Mouse (Mus musculus) forelimb bud, embryonic 11.5 days (tissue): ENCODE results near the gene Sept8.
"Not testable (repeated sequence)": the region's sequence is repeated elsewhere in the genome, so short reads cannot be mapped to it uniquely, and the experiment has no call there.

ENCODE experiments used
- DNase-seq: peaks from one replicate; pipeline ENCODE4 v3.0.0-alpha.2; 2012; ENCODE audit warnings: low read depth, low spot score

Sept8 gene

DNA sequence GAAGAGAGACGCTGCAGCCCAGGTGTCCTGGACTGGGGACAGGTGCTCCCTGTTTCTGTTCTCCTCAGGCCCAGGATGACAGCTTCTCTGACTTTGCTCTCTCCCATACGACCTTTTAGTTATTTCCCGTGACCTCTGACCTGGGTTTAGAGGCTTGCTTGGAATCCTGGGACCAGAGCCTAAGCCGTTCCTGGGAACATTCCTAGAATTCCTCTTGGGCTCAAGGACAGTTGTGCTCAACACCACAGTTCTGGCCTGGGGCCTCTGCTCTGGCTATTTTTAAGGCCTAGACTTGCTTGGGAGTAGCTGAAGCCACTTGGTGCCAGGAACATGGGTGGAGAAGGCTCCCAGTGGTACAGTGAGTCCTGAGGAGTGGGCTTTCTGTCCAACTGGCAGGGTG is 6.4 kb downstream of the Sept8 start:
- no peak for DNase-seq

DNA sequence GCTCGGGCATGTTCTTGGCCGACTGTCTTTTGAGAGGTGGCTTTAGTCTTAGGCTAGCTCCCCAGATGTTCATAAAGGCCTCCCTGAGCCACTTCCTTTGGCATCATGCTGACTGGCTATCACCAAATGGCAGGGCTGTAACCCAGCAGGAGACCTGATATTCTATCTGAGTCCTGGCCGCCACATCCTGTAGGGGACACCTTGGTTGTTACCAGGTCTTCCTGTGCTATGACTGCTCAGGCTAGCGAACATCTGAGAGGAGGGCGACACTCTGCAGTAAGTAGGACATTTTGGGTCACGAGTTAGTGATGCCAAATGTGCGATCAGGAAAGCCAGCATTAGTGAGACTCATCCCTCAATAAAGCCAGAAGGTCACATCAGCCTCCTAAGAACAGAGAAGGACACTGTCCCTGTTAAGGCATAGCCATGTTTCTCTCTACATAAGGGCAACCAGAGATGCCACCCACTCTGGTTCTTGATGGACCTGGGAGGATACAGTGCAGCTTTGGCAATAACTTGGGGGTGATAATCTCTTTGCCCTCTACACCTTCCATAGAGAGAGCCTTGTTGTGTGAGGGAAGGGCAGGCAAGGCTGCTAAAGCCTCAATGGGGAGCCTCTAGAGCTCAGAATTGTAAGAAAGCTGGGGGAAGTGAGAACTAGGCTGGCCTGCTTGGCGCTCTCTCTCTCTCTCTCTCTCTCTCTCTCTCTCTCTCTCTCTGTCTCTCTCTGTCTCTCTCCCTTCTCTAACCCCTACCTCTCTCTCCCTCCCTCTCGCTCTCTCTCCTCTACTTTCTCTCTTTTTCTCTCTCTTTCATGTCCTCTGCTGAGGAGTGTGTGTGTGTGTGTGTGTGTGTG is 9.6 kb downstream of the Sept8 start:
- DNase-seq = no peak

DNA sequence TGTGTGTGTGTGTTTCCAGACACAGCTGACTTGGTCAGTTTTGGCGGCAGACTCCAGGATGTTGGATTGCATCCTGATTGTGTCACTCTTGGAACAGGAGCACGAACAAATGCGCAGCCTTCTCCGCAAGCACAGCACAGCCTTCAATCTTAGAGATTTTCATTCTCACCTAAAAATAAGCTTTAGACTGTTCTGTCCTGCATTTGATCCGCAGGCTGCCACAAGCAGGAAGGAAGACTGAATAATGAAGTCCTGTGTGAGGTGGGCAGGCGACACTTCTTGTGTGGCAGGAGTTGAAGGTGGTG is 10.1 kb downstream of the Sept8 start:
- DNase-seq = no peak

DNA sequence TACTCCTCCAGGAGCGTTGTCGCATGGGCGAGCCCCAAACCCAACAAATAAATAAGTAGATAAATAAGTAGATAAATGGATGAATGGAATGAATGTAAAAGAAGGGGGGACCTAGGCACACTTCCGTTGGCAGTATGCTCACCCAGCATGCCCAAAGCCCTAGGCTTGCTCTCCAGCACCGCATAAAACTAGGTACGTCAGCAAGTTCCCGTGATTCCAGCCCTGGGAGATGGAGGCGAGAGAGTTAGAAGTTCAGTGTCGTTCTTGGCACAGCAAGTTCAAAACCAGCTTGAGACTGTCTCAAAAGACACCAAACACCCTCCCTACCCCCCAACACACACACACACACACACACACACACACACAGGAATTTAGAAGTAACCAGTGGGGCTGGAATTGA is 10.9 kb downstream of the Sept8 start:
- DNase-seq = no peak

DNA sequence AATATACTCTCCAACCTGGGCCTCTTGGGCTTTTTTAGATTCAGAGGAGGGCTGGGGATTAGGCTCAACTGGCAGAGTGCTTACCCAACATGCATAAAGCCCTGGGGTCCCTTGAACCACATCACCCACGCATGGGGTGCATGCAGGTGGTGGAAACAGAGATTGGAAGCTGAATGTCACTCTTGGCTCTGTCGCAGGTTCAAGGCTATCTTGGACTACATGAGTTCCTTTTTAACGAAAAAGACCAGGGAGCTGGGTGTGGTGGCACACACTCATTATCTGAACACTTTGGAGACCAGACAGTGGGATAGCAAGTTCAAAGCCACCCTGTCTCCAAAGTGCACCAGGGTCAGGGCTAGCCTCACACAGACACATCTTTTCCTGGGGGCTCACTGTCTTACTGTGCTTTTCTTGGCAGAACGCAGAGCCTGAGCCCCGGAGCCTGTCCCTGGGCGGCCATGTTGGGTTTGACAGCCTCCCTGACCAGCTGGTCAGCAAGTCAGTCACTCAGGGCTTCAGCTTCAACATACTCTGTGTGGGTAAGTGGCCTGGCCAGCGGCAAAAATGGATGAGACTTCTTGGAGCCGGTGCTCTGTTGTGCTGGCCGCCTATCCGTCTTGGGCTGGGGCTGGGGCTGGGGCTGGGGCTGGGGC is 12.6 kb downstream of the Sept8 start:
- no peak for DNase-seq

DNA sequence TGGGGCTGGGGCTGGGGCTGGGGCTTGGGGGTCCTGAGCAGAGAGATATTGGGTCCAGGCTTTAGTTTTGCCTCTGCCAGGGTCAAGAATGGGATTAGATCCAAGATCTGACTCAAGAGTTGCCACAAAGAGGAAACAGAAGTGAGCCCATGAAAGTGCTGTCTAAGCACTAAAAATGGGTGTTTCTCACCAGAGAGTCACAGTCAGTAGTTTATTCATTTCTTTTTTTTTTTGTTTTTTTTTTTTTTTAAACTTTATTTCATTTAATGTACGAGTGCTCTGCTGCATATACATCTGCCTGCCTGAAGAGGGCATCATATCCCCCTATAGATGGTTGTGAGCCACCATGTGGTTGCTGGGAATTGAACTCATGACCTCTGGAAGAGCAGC is 13.2 kb downstream of the Sept8 start:
- DNase-seq = no peak

DNA sequence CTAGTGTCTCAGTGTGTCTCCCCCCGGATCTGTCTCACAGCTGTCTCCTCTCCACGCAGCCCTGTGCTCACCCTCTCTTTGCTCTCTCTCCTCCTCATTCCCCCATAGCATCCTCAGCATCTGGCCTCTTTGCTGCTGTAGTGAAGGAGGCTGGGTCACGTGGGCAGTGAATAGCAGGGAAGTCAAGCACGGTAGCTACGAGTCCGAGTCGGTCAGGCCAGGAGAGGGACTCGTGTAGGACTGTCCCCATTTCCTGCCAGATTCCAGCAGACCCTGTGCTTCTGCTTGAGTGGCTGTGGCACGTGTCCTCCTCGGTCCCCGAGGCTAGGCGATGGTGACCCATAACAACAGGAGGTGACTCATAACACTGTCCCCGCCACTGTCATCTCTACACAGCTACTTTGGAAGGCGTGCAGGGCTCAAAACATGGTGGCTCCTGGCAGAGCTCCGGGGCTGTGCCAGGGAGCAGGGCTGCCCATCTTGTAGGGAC is 20.0 kb downstream of the Sept8 start:
- no peak for DNase-seq

DNA sequence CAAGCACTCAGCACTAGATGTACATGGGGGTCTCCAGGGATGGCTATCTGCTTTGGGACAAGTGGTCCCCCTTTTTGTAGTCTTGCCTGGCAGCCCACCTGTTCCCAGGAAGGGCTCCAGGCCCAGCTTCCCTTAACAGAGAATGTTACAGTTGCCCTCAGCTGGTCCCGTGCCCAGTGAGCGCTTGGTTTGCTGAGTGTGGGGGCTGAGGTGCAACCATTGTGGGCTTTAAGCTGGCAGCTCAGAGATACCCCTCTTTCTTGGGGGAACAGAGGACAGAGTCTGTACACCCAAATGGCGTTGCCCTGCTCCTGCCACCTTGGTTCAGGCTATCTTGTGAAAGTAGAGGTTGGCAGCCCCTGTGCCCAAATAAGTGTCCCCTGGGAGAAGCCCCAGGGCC is 21.3 kb downstream of the Sept8 start:
- no peak for DNase-seq

DNA sequence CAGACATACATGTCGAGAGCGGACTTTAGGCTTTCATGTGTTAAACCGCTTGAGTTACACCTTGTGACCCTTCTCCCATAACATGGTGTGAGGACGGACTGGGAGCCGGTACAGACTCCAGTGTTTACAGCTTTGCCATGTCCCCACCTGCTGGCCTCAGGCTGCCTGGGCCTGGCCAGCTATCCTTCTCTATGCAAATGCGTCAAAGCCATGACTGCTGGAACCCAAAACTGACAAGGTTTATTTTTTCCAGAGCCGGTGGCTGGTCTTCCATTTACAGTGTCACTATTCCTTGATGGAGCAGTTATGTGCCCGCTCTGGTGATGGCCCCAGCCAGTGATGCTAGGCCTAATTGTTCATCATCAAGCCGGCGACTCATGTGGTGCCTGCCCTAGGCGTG is 22.2 kb downstream of the Sept8 start:
- no peak for DNase-seq

DNA sequence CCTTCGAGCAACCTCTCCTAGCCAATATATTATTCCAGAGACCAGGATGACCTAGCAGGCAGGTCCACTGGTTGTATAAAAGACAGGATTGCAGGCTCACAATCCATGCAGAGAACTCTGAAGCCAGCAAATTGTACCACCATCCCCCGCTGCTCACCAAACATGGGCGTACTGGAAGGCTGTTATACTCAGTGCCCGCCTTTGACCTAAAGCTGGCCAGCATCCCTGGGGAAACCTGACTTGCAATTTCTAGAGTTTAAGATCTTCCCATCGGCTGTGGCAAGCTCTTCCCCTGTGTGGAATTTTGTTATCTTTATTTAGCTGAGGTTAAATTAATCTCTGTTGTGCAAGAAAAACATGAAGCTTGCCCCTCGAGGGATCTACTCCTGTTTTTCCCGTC is 24.0 kb downstream of the Sept8 start:
- DNase-seq = no peak

DNA sequence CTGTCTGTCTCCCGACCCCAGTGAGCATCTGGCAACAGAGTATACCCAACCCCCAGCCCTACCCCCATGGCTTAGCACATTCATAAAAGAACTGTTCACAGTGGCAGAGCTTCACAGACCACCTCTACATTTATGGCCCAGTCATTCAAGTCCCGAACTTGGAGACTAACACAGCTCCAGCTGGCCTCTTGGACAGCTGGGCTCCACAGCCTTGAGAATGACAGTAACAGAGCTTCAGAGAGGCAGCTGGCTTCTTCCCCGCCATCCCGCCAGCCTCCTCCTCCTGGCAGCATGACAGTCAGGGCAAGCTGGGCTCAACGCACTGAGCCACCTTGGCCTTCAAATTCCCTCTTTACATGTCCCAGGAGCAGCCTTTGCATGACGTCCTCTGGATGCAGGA is 27.2 kb downstream of the Sept8 start:
- no peak for DNase-seq

DNA sequence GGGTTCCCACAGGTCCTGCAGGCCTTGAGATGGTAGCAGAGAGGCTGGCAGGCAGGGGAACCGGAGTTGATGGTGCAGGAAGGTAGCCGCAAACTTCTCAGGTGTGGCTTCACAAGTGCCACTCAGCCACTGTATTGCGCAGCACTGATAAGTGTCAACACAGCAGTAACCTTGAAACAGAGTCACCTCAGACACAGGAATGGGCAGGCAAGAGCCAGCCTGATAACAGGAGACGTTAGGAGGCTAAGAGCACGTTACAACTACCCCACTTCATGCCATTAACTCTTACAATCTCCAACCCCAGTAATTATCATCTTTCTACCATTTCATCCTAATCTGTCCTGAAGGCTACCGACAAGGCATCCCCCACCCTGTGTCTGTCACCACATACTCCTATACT is 28.5 kb downstream of the Sept8 start:
- DNase-seq = no peak

DNA sequence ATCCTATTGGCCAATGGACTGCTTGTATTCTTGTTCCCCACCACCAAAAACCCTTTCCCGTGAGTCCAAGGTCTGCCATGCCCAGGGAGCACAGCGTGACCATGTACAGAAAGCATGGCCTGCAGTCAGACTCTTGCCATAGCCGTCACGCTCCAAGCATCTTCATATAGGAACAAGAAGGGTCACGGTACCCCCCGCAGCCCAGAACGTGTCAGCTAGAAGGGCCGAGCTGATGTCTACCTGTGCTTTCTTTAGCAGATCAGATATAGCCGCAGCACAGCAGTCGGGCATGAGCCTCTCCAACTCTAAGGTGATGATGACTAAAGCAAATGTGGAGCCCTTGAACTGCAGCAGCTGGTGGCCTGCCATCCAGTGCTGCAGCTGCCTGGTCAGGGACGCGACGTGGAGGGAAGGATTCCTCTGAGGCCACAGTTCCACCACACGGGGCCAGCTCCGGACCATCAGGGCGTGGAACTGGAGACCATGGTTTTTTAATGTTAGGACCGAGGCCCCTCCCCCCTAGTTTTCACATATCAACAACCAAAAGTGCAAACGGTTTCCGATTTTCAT is 29.1 kb downstream of the Sept8 start:
- DNase-seq = no peak

DNA sequence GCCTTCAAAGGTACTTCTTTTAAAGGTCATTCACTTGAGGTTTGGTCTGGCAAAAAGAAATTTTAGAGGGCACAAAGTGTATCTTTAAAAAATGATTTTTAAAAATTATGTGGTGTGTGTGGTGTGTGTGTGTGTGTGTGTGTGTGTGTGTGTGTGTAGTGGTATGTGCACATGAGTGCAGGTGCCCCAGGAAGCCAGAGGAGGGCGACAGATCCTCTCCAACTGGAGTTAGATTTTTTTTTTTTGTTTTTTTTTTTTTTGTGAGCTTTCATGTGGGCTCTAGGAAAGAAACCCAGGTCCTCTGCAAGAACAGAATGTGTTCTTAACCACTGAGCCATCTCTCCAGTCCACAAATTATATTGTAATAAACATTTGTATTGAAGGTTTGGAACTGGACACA is 31.7 kb downstream of the Sept8 start:
- DNase-seq = no peak

DNA sequence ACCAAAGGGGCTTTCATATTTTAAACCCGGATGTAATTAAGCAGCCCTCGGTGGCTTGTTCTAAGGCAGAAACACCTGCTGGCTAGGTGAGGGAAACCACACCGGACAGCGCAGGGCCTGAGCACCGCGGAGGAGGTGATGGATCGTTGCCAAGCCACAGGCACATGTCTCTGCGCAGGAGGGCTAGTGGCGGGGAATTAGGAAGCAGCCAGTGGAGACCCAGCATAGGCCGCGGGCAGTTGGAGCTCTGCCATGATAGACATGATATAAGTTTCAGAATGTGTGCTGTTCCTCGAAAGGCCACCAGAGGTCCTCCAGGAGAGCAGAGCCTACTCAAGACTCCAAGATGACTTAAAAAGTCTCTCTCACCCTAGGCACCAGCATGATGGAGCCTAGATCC is 32.7 kb downstream of the Sept8 start:
- peak; percentile 40 for DNase-seq

DNA sequence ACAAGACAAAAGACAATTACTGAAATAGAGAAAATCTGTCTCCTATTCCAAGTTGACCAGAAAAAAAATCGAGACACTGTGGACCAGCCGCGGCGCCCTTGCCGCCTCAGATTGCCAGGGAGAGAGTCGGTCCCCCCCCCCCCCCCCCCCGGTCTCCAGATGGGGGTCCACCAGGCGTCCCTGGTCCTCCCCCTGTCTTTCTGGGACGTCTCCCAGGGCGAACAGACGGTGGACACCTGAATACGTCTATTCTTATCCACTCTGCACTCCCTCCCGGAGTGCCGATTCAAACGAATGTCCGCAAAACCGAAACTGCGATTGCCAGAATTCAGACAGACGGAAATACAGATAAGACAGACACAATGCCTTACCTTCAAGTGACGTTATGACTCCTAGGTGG is 37.5 kb downstream of the Sept8 start:
- DNase-seq = not testable (repeated sequence)

DNA sequence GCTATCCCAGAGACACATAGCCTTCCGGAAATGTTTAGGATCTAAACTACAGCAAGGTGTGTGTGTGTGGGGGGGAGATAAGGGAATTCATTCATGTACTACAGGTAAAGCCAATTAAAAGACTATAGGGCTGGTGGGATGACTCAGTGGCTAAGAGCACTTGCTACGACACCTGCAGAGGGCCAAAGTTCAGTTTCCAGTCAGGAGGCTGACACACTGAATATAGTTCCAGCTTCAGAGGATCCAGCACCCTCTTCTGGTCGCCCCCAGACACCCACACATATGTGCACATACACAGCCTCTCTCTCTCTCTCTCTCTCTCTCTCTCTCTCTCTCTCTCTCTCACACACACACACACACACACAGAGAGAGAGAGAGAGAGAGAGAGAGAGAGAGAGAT is 38.9 kb downstream of the Sept8 start:
- DNase-seq = not testable (repeated sequence)

DNA sequence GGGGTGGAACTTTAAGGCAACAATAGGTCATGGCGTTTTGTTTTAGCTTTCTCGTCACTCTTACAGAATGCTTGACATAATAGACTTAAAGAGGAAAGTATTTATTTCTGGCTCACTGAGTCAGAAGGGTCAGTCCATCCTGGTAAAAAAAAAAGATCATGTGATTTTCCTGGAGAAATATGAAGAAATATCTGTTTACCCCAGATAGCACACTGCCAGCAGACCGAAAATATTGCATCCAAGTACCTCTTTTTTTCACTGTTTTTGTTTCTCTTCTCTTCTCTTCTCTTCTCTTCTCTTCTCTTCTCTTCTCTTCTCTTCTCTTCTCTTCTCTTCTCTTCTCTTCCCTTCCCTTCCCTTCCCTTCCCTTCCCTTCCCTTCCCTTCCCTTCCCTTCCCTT is 40.9 kb downstream of the Sept8 start:
- DNase-seq = not testable (repeated sequence)

DNA sequence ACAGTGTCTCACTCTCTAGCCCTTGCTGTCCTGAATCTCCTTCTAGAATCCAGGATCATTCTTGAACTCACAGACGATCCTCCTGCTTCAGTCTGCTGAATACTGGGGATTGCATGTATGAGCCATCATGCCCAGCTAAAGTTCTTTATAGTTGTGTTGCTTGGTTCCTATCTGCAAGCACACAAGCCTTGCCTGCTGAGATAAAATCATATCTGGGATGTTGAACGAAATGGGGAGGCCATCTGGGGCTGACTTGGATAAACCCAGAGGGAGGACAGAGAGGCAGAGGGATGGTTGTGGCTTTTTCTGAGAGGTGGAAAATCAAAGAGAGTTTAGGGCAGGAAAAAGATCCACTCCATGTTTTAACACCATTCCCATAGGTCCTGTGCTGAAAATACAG is 42.9 kb downstream of the Sept8 start:
- DNase-seq = no peak

DNA sequence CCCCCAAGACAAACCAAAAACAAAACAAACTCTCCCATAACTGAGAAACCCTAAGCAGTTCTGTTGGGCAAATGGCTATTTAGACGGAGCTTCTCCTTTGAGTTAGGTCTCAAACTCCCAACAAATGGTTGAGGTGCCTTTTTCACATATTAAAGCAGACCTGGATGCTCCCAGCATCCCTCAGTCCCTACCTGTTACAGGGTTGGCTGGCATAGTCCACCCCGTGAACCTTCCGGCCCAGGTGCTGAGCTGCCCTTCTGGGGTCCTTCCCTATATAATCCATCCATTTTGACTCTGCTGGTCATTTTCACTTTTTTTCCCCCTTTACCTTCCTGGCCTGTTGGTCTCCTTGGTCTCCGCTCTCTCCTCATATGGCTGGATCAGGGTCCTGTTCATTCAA is 47.6 kb downstream of the Sept8 start:
- DNase-seq = no peak

DNA sequence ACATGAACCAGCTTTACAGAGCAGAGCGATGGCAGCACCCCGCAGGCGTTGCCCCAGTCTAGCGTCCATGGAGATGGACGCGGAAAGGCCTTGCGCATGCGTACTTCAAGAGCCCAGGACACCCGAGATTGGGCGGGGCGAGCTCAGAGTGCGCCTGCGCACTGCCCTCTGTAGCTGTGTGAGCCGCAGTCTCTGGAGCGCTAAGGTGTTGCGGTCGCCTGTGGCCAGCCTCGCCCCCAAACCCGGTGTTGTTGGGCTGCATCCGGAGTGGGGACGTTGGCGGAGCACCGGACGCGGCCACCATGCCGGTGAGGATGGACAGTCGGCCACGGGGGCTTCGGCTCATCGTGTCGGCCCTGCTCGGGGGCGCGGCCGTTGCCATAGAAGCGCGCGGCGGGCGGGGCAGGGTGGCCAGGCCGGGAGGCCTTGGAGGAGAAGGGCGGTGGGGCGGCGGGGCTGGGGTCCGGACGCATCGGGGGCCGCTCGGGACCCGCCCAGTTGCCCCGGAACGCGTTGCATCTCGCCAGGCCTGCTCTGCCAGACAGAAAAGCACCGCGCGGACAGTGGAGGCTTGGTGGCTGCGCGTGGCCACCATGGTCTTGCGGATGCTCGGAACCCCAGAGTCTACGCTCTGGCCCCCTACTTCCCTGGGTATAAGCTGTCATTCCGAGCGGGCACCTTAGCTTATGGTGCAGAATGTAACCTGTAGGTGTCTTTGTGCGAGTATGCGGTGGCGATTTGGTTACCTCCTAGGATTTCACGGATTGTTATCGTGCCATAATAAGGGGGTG is 48.4 kb downstream of the Sept8 start, which contains the start of gene Kif3a:
Gene Kif3a (plus strand): TSS at position 156 of the 791 bp plus-strand sequence.
- peak; percentile 98 for DNase-seq

DNA sequence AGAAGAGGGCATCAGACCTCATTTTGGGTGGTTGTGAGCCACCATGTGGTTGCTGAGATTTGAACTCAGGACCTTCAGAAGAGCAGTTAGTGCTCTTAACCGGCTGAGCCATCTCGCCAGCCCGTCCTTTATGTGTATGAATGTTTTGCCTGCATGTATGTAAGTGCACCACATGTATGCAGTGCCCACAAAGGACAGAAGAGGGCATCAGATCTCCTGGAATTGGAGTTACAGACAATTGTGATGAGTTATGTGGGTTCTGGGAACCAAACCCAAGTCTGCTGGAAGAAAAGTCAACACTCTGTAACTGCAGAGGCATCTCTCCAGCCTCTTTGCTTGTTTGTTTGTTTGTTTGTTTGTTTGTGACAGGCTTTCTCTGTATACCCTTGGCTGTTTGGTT is 61.5 kb downstream of the Sept8 start:
- no peak for DNase-seq
